In the genomic region with DNA sequence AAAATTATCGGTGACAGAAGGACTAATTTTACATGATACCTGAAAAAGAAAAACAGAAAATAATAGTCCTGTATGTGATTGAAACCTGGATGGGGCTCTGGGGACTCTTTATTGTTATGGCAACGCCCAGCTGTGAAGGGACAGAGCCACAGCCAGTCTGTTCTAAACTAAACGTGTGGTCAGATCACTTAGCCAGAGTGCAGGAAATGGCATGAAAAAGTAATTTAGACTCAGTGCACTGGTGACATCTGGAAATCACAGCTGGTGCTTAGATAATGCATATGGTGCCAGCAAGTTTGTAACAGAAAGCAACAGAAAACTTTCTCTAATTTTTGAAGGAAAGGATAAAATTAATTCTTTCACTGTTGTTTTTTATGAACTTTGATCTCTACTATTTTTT, we compare ENCODE assay signal across 23 mouse cellular contexts.
DNase-seq lines count a peak whose midpoint lies in the region; ATAC-seq and TF ChIP-seq lines count a peak whose summit lies in the region.
"Had no signal": no experiment of that assay in that cellular context is flagged by ENCODE, and none has a peak within 500 bp of the region (broad histone marks: within the 10 kb centered on the region; RNA-seq: fewer than 3 reads in every experiment).

No protein-coding gene starts in this region.

- no peaks in the 10 kb centered on the region for H3K27me3 ChIP-seq in limb, embryonic 11.5 days (ENCODE audit: control insufficient read depth, insufficient read depth, low read length)
- no peaks in the 10 kb centered on the region for H3K27me3 ChIP-seq in limb, embryonic 10.5 days (ENCODE audit: low read depth, poor library complexity, severe bottlenecking)
- no peaks in the 10 kb centered on the region for H3K27me3 ChIP-seq in embryonic facial prominence, embryonic 14.5 days (replicated peaks; ENCODE audit: control insufficient read depth, insufficient read depth, low read length)
- H3K27me3 ChIP-seq: heart, embryonic 13.5 days; liver, embryonic 15.5 days; midbrain, embryonic 12.5 days; neural tube, embryonic 12.5 days had no signal

- intact Hi-C loops in gastrocnemius, adult 2 months (cut with DNase I): no loop called here
- intact Hi-C loops in gastrocnemius, postnatal 14 days (cut with DNase I; ENCODE audit: low total_unique reads): no loop called here

- H3K4me2 ChIP-seq in limb, embryonic 11.5 days (ENCODE audit: low read depth, severe bottlenecking): no peak overlapping the region
- no peak overlapping the region for H3K4me2 ChIP-seq in embryonic facial prominence, embryonic 14.5 days (ENCODE audit: low read depth, low read length)
- H3K4me2 ChIP-seq: heart, embryonic 13.5 days; hindbrain, embryonic 14.5 days; liver, embryonic 15.5 days; midbrain, embryonic 12.5 days; neural tube, embryonic 12.5 days had no signal

- TF ChIP-seq CTCF in gastrocnemius, adult 2 months (IDR thresholded peaks at IDR 0.05): no peak

- H3K9ac ChIP-seq in limb, embryonic 11.5 days (ENCODE audit: low read length): no peak overlapping the region
- no peak overlapping the region for H3K9ac ChIP-seq in embryonic facial prominence, embryonic 14.5 days (ENCODE audit: low read depth, low read length)
- H3K9ac ChIP-seq: forebrain, postnatal 0 days; heart, embryonic 13.5 days; hindbrain, embryonic 14.5 days; liver, embryonic 15.5 days; midbrain, embryonic 12.5 days; neural tube, embryonic 12.5 days had no signal

- peak overlapping the region; percentile 24; the same call in 1 of the 2 replicates for H3K27ac ChIP-seq in gastrocnemius, adult 2 months
- no peak overlapping the region for H3K27ac ChIP-seq in limb, embryonic 11.5 days (replicated peaks; ENCODE audit: low read depth, low read length)
- no peak overlapping the region for H3K27ac ChIP-seq in limb, embryonic 10.5 days
- H3K27ac ChIP-seq in embryonic facial prominence, embryonic 14.5 days (replicated peaks; ENCODE audit: low read depth, low read length): no peak overlapping the region
- H3K27ac ChIP-seq: heart, embryonic 13.5 days; hindbrain, embryonic 14.5 days; liver, embryonic 15.5 days; macrophage; midbrain, embryonic 12.5 days; neural tube, embryonic 12.5 days had no signal

- peaks cover 5% of the 10 kb centered on the region; the same call in 1 of the 2 replicates for H3K4me1 ChIP-seq in limb, embryonic 11.5 days (ENCODE audit: control insufficient read depth, insufficient read depth, low read length)
- H3K4me1 ChIP-seq in limb, embryonic 10.5 days: peaks cover 22% of the 10 kb centered on the region
- 0 out of 2 replicates have a peak, but pooled peaks cover 2% of the 10 kb centered on the region for H3K4me1 ChIP-seq in embryonic facial prominence, embryonic 14.5 days (ENCODE audit: control insufficient read depth, insufficient read depth, low read length)
- H3K4me1 ChIP-seq: liver, embryonic 15.5 days; midbrain, embryonic 12.5 days had no signal

- no peak for DNase-seq in gastrocnemius, adult 2 months
- DNase-seq in gastrocnemius, postnatal 14 days: no peak
- peak; percentile 31 for DNase-seq in limb, embryonic 11.5 days (ENCODE audit: low spot score)
- no peak for DNase-seq in limb, embryonic 10.5 days (ENCODE audit: low spot score)
- DNase-seq in embryonic facial prominence, embryonic 14.5 days (ENCODE audit: low spot score): peak; percentile 26
- DNase-seq in layer of hippocampus, adult 11-12 months (ENCODE audit: low spot score): no peak
- DNase-seq: adrenal gland, postnatal 10 days; cerebellum, adult 18-20 months; cerebellum, postnatal 14 days; forebrain, postnatal 0 days; heart, postnatal 36 days; kidney, postnatal 36 days; layer of hippocampus, adult 9-11 months; liver had no signal

- no peaks in the 10 kb centered on the region for H3K36me3 ChIP-seq in limb, embryonic 11.5 days (ENCODE audit: control insufficient read depth, insufficient read depth, low read length)
- no peaks in the 10 kb centered on the region for H3K36me3 ChIP-seq in limb, embryonic 10.5 days
- no peaks in the 10 kb centered on the region for H3K36me3 ChIP-seq in embryonic facial prominence, embryonic 14.5 days (ENCODE audit: control insufficient read depth, insufficient read depth, low read length)
- H3K36me3 ChIP-seq: heart, embryonic 13.5 days; liver, embryonic 15.5 days; midbrain, embryonic 12.5 days; neural tube, embryonic 12.5 days had no signal

- H3K4me3 ChIP-seq in gastrocnemius, adult 2 months: no peak overlapping the region
- H3K4me3 ChIP-seq in limb, embryonic 11.5 days (ENCODE audit: low read depth, low read length): no peak overlapping the region
- H3K4me3 ChIP-seq in limb, embryonic 10.5 days: no peak overlapping the region
- no peak overlapping the region for H3K4me3 ChIP-seq in embryonic facial prominence, embryonic 14.5 days (ENCODE audit: low read depth, low read length)
- H3K4me3 ChIP-seq: heart, embryonic 13.5 days; liver, embryonic 15.5 days; midbrain, embryonic 12.5 days; neural tube, embryonic 12.5 days had no signal

- H3K9me3 ChIP-seq in limb, embryonic 11.5 days (ENCODE audit: control insufficient read depth, low read length): no peaks in the 10 kb centered on the region
- no peaks in the 10 kb centered on the region for H3K9me3 ChIP-seq in limb, embryonic 10.5 days (replicated peaks)
- no peaks in the 10 kb centered on the region for H3K9me3 ChIP-seq in embryonic facial prominence, embryonic 14.5 days (ENCODE audit: control insufficient read depth, low read length)
- H3K9me3 ChIP-seq: heart, embryonic 13.5 days; liver, embryonic 15.5 days; midbrain, embryonic 12.5 days; neural tube, embryonic 12.5 days had no signal

- 29% methylated on average over 3 of the region's 3 CpGs for WGBS in limb, embryonic 11.5 days
- 44% methylated on average over 3 of the region's 3 CpGs for WGBS in limb, embryonic 10.5 days
- 32% methylated on average over 3 of the region's 3 CpGs for WGBS in embryonic facial prominence, embryonic 14.5 days

- no peak for ATAC-seq in limb, embryonic 11.5 days (ENCODE audit: insufficient number of reproducible peaks, low FRiP score, low TSS enrichment, low read depth)
- ATAC-seq in embryonic facial prominence, embryonic 14.5 days (ENCODE audit: low read depth): no peak
- no peak for ATAC-seq in megakaryocyte-erythroid progenitor cell, adult 5-6 weeks (replicated peaks; ENCODE audit: low FRiP score, low TSS enrichment, poor library complexity, severe bottlenecking)
- ATAC-seq: forebrain, postnatal 0 days; inflammation-experienced regulatory T-cells, adult 6 months; lung, postnatal 0 days had no signal

Comparison
In these comparisons a context has a peak if more than half of its experiments do, and no peak if none do; other contexts are left out.
1. DNase-seq: peak in limb, embryonic 11.5 days (single experiment) and embryonic facial prominence, embryonic 14.5 days (single experiment); none in gastrocnemius, adult 2 months (single experiment), gastrocnemius, postnatal 14 days (single experiment), limb, embryonic 10.5 days (single experiment) and layer of hippocampus, adult 11-12 months (single experiment).